Mouse (Mus musculus) adrenal gland, adult (tissue): Measurements from ENCODE around the gene C2.
A peak's percentile ranks its signal among the peaks of the same experiment; 100 is the strongest.
"Not testable (repeated sequence)": the region's sequence is repeated elsewhere in the genome, so short reads cannot be mapped to it uniquely, and the experiment has no call there.

Experiments used
- DNase-seq, 2 experiments: peaks; one replicate each; pipeline ENCODE4 v3.0.0; 2022 to 2023; ENCODE audit warnings: low spot score in 1 of 2; ENCODE audit not compliant: inconsistent age in 2 of 2

Gene C2

GRCm38 (mm10) chr17:34911945-34912351, 13.9 kb upstream of the C2 start:
- peak; percentile 76 to 91 for DNase-seq

- no peak for DNase-seq
Observed at GRCm38 (mm10) chr17:34910982-34911381, 12.9 kb upstream of the C2 start.

GRCm38 (mm10) chr17:34902895-34903294, 4.8 kb upstream of the C2 start:
- no peak for DNase-seq

- DNase-seq, result not testable (repeated sequence)
Observed at GRCm38 (mm10) chr17:34901948-34902347, 3.9 kb upstream of the C2 start.

GRCm38 (mm10) chr17:34900826-34901225, 2.8 kb upstream of the C2 start:
- peak in 1 of 2 experiments; percentile 23 for DNase-seq

GRCm38 (mm10) chr17:34899890-34900243, 1.8 kb upstream of the C2 start:
- DNase-seq, result no peak

- peak; percentile 73 to 90 for DNase-seq
Observed at GRCm38 (mm10) chr17:34899053-34899889, 1.2 kb upstream of the C2 start.

GRCm38 (mm10) chr17:34898706-34899052, 614 bp upstream of the C2 start:
- no peak for DNase-seq

GRCm38 (mm10) chr17:34897373-34898159, 499 bp downstream of the C2 start:
- DNase-seq, result peak in 1 of 2 experiments; percentile 75

- DNase-seq, result peak; percentile 37 to 59
Observed at GRCm38 (mm10) chr17:34896366-34896765, 1.7 kb downstream of the C2 start.

GRCm38 (mm10) chr17:34895724-34896123, 2.3 kb downstream of the C2 start:
- peak; percentile 48 to 58 for DNase-seq

- DNase-seq, result peak; percentile 81 to 92
Observed at GRCm38 (mm10) chr17:34894801-34895530, 3.1 kb downstream of the C2 start.

- peak; percentile 96 to 98 for DNase-seq
Observed at GRCm38 (mm10) chr17:34894074-34894597, 3.9 kb downstream of the C2 start.

GRCm38 (mm10) chr17:34893072-34893824, 4.8 kb downstream of the C2 start:
- no peak for DNase-seq

- DNase-seq, result peak in 1 of 2 experiments; percentile 26
Observed at GRCm38 (mm10) chr17:34891377-34891776, 6.7 kb downstream of the C2 start.

GRCm38 (mm10) chr17:34890074-34890743, 7.9 kb downstream of the C2 start:
- no peak for DNase-seq

- DNase-seq, result no peak
Observed at GRCm38 (mm10) chr17:34887942-34888341, 10.1 kb downstream of the C2 start.

GRCm38 (mm10) chr17:34885615-34886014, 12.4 kb downstream of the C2 start:
- peak in 1 of 2 experiments; percentile 60 for DNase-seq

- no peak for DNase-seq
Observed at GRCm38 (mm10) chr17:34884704-34885103, 13.4 kb downstream of the C2 start.

GRCm38 (mm10) chr17:34883332-34883731, 14.7 kb downstream of the C2 start:
- DNase-seq, result no peak
